Mouse (Mus musculus) forebrain, embryonic 16.5 days (tissue): ENCODE measurements around the gene Nsmce4a. TPM values are rescaled to one million over a fixed set of nuclear protein-coding genes. Genes with fewer than 3 reads are reported as not detected.
"Not testable (repeated sequence)": the region's sequence is repeated elsewhere in the genome, so short reads cannot be mapped to it uniquely, and the experiment has no call there.

Experiments
- ATAC-seq: fragments of 200-750 bp; cut with Nextera tagmentation; 2 replicates; pipeline ENCODE4 v1.8.0; 2017; ENCODE audit warnings: mild to moderate bottlenecking, moderate library complexity
- H3K27ac ChIP-seq: fragments of 300-500 bp; sonication (generic); 2 replicates; pipeline ENCODE4 v1.5.1; 2014; ENCODE audit warnings: low read length, control low read depth
- H3K27me3 ChIP-seq: fragments of 300-500 bp; sonication (generic); replicated peaks from 2 replicates; pipeline ENCODE4 v1.6.1; 2014; ENCODE audit warnings: low read length; ENCODE audit not compliant: control insufficient read depth, insufficient read depth
- H3K36me3 ChIP-seq: fragments of 300-500 bp; sonication (generic); 2 replicates; pipeline ENCODE4 v1.6.1; 2014; ENCODE audit not compliant: control insufficient read depth, insufficient read depth
- H3K4me1 ChIP-seq: fragments of 300-500 bp; sonication (generic); replicated peaks from 2 replicates; pipeline ENCODE4 v1.6.1; 2014; ENCODE audit warnings: low read length; ENCODE audit not compliant: control insufficient read depth, insufficient read depth
- H3K4me2 ChIP-seq: fragments of 300-500 bp; sonication (generic); 2 replicates; pipeline ENCODE4 v1.6.1; 2014; ENCODE audit warnings: mild to moderate bottlenecking, low read length, control low read depth
- H3K4me3 ChIP-seq: fragments of 300-500 bp; sonication (generic); replicated peaks from 2 replicates; pipeline ENCODE4 v1.5.1; 2014; ENCODE audit warnings: mild to moderate bottlenecking, low read length, control low read depth
- H3K9ac ChIP-seq: fragments of 300-500 bp; sonication (generic); replicated peaks from 2 replicates; pipeline ENCODE4 v1.6.1; 2014; ENCODE audit warnings: low read depth, low read length, control low read depth
- H3K9me3 ChIP-seq: fragments of 300-500 bp; sonication (generic); 2 replicates; pipeline ENCODE4 v1.6.1; 2016; ENCODE audit warnings: low read length; ENCODE audit not compliant: control insufficient read depth
- WGBS: fragments of 180-500 bp; shearing (Covaris S2); extraction: QIAGEN DNeasy Blood & Tissue Kit; methylation state at CpG from one replicate; pipeline ENCODE4 v1.1.7; 2014; 5-methylcytosine and 5-hydroxymethylcytosine counted together
- polyA plus RNA-seq: library from polyadenylated mRNA; unstranded; fragments of >200 nt; fragmentation: Nextera tagmentation; extraction: Ambion mirVana; gene quantifications from 2 replicates; pipeline ENCODE4 v1.2.1, GENCODE M21; 2015

Gene Nsmce4a
- polyA plus RNA-seq, 1 experiment from 2014 or later, result 92.2 TPM

GRCm38 (mm10) chr7:130533316-130534260, 39.3 kb downstream of the Nsmce4a start:
- ATAC-seq, result peak; percentile 83
- H3K9ac ChIP-seq, result no peak overlapping the region
- H3K36me3 ChIP-seq, result peaks cover 9% of the 10 kb centered on the region; the same call in 1 of the 2 replicates
- 41% methylated on average over 24 of the region's 25 CpGs for WGBS
- H3K4me3 ChIP-seq, result no peak overlapping the region
- no peak overlapping the region for H3K4me2 ChIP-seq
- H3K27me3 ChIP-seq, result no peaks in the 10 kb centered on the region
- H3K4me1 ChIP-seq, result peaks cover 3% of the 10 kb centered on the region; the same call in 1 of the 2 replicates
- H3K9me3 ChIP-seq, result no peaks in the 10 kb centered on the region
- no peak overlapping the region for H3K27ac ChIP-seq

- not testable (repeated sequence) for ATAC-seq, H3K27me3 ChIP-seq, H3K4me2 ChIP-seq, H3K4me1 ChIP-seq, H3K9ac ChIP-seq, H3K4me3 ChIP-seq, H3K9me3 ChIP-seq, H3K27ac ChIP-seq, H3K36me3 ChIP-seq
- WGBS, result 92% methylated on average over 14 of the region's 15 CpGs
Measured at GRCm38 (mm10) chr7:130531138-130531537, 41.8 kb downstream of the Nsmce4a start.

- Histone ChIP-seq H3K27me3 (no peaks in the 10 kb centered on the region), H3K27ac (no peak overlapping the region), H3K9me3 (no peaks in the 10 kb centered on the region), H3K4me3 (no peak overlapping the region), H3K4me1 (no peaks in the 10 kb centered on the region), H3K9ac (no peak overlapping the region), H3K36me3 (no peaks in the 10 kb centered on the region), H3K4me2 (no peak overlapping the region)
- ATAC-seq, result no peak
- 76% methylated on average over 9 of the region's 9 CpGs for WGBS
Measured at GRCm38 (mm10) chr7:130527306-130527705, 45.6 kb downstream of the Nsmce4a start.

GRCm38 (mm10) chr7:130523451-130523850, 49.5 kb downstream of the Nsmce4a start:
- no peak for ATAC-seq
- no peaks in the 10 kb centered on the region for H3K9me3 ChIP-seq
- H3K4me1 ChIP-seq, result peaks cover 7% of the 10 kb centered on the region
- no peak overlapping the region for H3K27ac ChIP-seq
- no peak overlapping the region for H3K4me2 ChIP-seq
- no peak overlapping the region for H3K4me3 ChIP-seq
- 93% methylated on average over 8 of the region's 8 CpGs for WGBS
- H3K9ac ChIP-seq, result no peak overlapping the region
- H3K27me3 ChIP-seq, result no peaks in the 10 kb centered on the region
- H3K36me3 ChIP-seq, result no peaks in the 10 kb centered on the region

- Histone ChIP-seq H3K4me3 (no peak overlapping the region), H3K27ac (no peak overlapping the region), H3K9ac (no peak overlapping the region), H3K4me1 (peaks cover 21% of the 10 kb centered on the region), H3K27me3 (no peaks in the 10 kb centered on the region), H3K36me3 (no peaks in the 10 kb centered on the region), H3K9me3 (no peaks in the 10 kb centered on the region), H3K4me2 (no peak overlapping the region)
- 95% methylated on average over 14 of the region's 14 CpGs for WGBS
- no peak for ATAC-seq
Measured at GRCm38 (mm10) chr7:130520812-130521422, 52.0 kb downstream of the Nsmce4a start.

GRCm38 (mm10) chr7:130520049-130520425, 52.9 kb downstream of the Nsmce4a start, which contains the start of gene Ate1:
TSS of gene Ate1 (minus strand) at chr7:130520369.
- no peak for ATAC-seq
- H3K9ac ChIP-seq, result peak within 1 kb of the TSS; percentile 98
- 16% methylated on average over 20 of the region's 20 CpGs for WGBS

GRCm38 (mm10) chr7:130519096-130520048, 53.5 kb downstream of the Nsmce4a start:
- peaks cover 1% of the 10 kb centered on the region; the same call in 1 of the 2 replicates for H3K36me3 ChIP-seq
- peak; percentile 99 for ATAC-seq
- peak overlapping the region; percentile 98 for H3K9ac ChIP-seq
- peaks cover 21% of the 10 kb centered on the region for H3K4me1 ChIP-seq
- no peaks in the 10 kb centered on the region for H3K9me3 ChIP-seq
- H3K4me3 ChIP-seq, result peak overlapping the region; percentile 95
- peak overlapping the region; percentile 74 for H3K4me2 ChIP-seq
- no peaks in the 10 kb centered on the region for H3K27me3 ChIP-seq
- WGBS, result under 1% methylated on average over 90 of the region's 90 CpGs
- H3K27ac ChIP-seq, result peak overlapping the region; percentile 96

More at GRCm38 (mm10) chr7:130520049-130520425, 52.9 kb downstream of the Nsmce4a start, which contains the start of gene Ate1:
- Histone ChIP-seq H3K4me3 (peak within 1 kb of the TSS; percentile 95), H3K27ac (peak within 1 kb of the TSS; percentile 96), H3K9me3 (no peaks in the 10 kb centered on the region), H3K4me2 (peak within 1 kb of the TSS; percentile 74), H3K4me1 (peaks cover 21% of the 10 kb centered on the region), H3K36me3 (no peaks in the 10 kb centered on the region), H3K27me3 (no peaks in the 10 kb centered on the region)

- Histone ChIP-seq H3K9ac (peak overlapping the region; percentile 98), H3K27me3 (no peaks in the 10 kb centered on the region), H3K9me3 (no peaks in the 10 kb centered on the region), H3K4me2 (peak overlapping the region; percentile 69), H3K4me3 (peak overlapping the region; percentile 95), H3K4me1 (peaks cover 21% of the 10 kb centered on the region), H3K27ac (peak overlapping the region; percentile 96), H3K36me3 (peaks cover 3% of the 10 kb centered on the region; the same call in 1 of the 2 replicates)
- no peak for ATAC-seq
- 41% methylated on average over 26 of the region's 26 CpGs for WGBS
Measured at GRCm38 (mm10) chr7:130518213-130519095, 54.5 kb downstream of the Nsmce4a start.
